Mouse (Mus musculus) G1E-ER4 (cell line): ENCODE measurements around the gene Il1r1. TPM values are rescaled to one million over a fixed set of nuclear protein-coding genes. Genes with fewer than 3 reads are reported as not detected.

ENCODE experiments used
- GATA1 ChIP-seq: IDR thresholded peaks from one replicate; pipeline ENCODE4 v1.8.0; 2012; ENCODE audit warnings: low read length, inconsistent platforms
- polyA plus RNA-seq: library from polyadenylated mRNA; stranded (reverse); fragments of >175 nt; gene quantifications from 2 replicates; pipeline ENCODE4 v1.2.3, GENCODE M21; 2012

Gene Il1r1
- polyA plus RNA-seq, 1 experiment = not detected

DNA sequence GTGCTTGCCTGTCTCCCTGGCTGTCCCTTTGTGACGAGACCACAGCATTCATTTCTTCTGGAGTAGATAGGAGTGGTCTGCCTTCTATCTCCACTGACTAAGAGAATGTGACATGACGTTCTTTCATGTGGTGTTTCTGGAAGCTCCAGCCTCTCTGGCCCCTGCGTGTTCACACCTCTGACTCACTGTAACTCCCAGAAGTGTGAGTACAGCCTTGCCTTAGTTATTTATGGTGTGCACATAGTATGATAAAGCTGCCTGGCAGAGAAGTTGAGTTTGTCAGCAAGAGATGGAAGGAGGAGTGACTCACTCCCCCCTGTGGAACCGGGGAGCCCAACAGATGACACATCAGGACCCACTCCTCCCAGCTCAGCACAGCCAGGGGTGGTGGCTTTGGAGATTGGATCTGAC lies 133.9 kb downstream of the Il1r1 start:
- no peak for TF ChIP-seq GATA1

DNA sequence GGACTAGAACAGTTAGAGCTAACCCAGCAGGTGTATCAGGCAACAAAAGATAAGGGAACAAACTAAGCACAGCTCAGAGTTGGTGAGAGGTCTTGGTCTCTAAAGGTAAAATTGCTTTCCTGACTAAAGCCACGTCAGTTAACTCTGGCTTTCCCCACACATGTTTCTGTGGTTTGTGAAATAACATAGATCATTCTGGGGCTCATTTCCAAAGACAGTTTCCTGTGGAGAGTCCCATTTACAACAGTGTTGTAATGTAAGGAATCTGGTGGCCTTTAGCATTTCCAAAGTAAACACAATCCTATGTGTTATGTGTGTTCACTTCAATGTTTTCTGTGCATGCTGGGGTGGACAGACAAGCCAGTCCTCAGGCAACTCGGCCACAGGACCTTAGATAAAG lies 134.9 kb downstream of the Il1r1 start:
- no peak for TF ChIP-seq GATA1

GRCm38 (mm10) chr1:40360969-40361368 lies 136.1 kb downstream of the Il1r1 start:
- no peak for TF ChIP-seq GATA1

DNA sequence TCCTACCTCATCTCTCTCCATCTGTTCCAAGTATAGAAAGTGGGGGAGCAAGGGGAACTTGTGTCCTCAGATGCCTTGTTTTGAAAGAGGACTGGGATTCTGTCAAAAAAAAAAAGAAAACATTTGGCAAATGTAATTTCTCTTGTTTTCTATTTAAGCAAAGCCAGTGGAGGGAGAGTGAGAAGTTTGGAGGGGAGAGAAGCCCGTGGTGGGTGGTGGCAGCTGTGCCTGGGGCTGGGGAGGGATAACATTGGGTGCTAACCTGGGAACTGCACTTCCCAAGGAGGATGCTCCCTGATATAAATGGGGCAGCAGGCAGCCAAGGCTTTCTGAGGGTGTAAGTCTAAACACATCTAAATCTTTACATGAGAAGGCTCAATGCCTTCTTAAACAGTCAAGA lies 136.7 kb downstream of the Il1r1 start:
- TF ChIP-seq GATA1 = no peak

DNA sequence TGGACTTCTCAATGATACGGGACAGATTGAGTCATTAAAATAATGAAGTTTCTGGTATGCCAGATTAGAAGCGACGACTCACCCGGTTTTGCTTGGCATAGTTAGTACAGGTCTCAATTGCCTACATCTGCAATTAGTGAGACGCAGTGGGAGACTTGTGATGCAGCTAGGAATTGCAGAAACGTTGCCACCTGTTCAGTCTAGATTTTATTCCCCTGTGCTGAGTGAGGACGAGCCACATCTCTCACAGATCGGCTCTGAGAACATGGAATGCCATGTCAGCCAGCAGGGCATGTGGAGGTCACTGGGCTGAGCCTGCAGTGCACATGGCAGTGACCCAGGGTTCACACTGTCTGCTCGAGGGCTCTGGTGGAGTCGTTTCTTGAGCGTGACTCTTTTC lies 137.9 kb downstream of the Il1r1 start:
- no peak for TF ChIP-seq GATA1

Other genes with a start within 250 kb of the Il1r1 start
- gene Il1r2, start 151.0 kb upstream of the Il1r1 start, polyA plus RNA-seq = not detected in 2 replicates
- gene Il1rl2, start 99.5 kb downstream of the Il1r1 start, polyA plus RNA-seq = not detected in 2 replicates
- 2.7 and 3.7 TPM in 2 replicates for gene Il1rl1, start 204.5 kb downstream of the Il1r1 start, polyA plus RNA-seq
- not detected in 2 replicates for gene Il18r1, start 240.5 kb downstream of the Il1r1 start, polyA plus RNA-seq